ENCODE assay signal across 10 mouse cellular contexts in the genomic region with DNA sequence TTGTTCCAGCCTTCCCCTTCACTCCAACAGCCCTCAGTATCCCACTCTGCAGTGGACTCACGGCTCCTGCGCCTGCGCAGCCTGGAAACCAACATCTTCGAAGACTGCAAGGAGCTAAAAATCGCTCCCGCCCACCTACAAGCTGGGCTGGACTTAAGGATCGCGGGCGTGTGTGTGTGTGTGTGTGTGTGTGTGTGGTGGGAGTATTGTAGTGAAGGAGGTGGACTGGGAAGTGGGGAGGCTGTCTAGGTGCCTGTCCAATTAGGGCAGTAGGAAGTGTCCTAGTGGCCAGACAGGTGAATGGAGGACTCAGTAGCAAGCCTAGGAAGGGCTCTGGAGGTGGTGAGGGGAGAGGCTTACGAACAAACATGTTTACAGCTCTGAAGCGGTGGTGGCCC. TPM values are rescaled to one million over a fixed set of nuclear protein-coding genes. Genes with fewer than 3 reads are reported as not detected.
DNase-seq lines count a peak whose midpoint lies in the region; ATAC-seq and TF ChIP-seq lines count a peak whose summit lies in the region.
"Had no signal": no experiment of that assay in that cellular context is flagged by ENCODE, and none has a peak within 500 bp of the region (broad histone marks: within the 10 kb centered on the region; RNA-seq: fewer than 3 reads in every experiment).

No protein-coding gene starts in this region.

- intact Hi-C loops in heart, postnatal 10 days (cut with DNase I): no loop called here

- peak overlapping the region; percentile 63; the same call in 1 of the 2 replicates for H3K4me2 ChIP-seq in heart, embryonic 15.5 days
- H3K4me2 ChIP-seq in hindbrain, embryonic 12.5 days (replicated peaks): peak overlapping the region; percentile 67
- H3K4me2 ChIP-seq in liver, embryonic 13.5 days: peak overlapping the region; percentile 57; the same call in 1 of the 2 replicates
- no peak overlapping the region for H3K4me2 ChIP-seq in stomach, postnatal 0 days (replicated peaks; ENCODE audit: low read depth)

- TF ChIP-seq EP300 in stomach, postnatal 0 days (optimal IDR thresholded peaks at IDR 0.05): no peak

- H3K9me3 ChIP-seq in heart, embryonic 15.5 days (replicated peaks): no peaks in the 10 kb centered on the region
- no peaks in the 10 kb centered on the region for H3K9me3 ChIP-seq in hindbrain, embryonic 12.5 days (replicated peaks)
- no peaks in the 10 kb centered on the region for H3K9me3 ChIP-seq in liver, embryonic 13.5 days (replicated peaks)
- no peaks in the 10 kb centered on the region for H3K9me3 ChIP-seq in stomach, postnatal 0 days (ENCODE audit: control insufficient read depth, low read length)

- DNase-seq in heart, postnatal 10 days: no peak
- peak; percentile 79 for DNase-seq in cerebellum, adult 9-11 months
- DNase-seq in liver, embryonic 13.5 days: no peak
- no peak for DNase-seq in stomach, postnatal 0 days (ENCODE audit: low spot score)
- DNase-seq in adrenal gland, postnatal 10 days: no peak

- H3K27ac ChIP-seq in heart, embryonic 15.5 days: no peak overlapping the region
- H3K27ac ChIP-seq in hindbrain, embryonic 12.5 days: peak overlapping the region; percentile 37; the same call in 1 of the 2 replicates
- H3K27ac ChIP-seq in liver, embryonic 13.5 days: no peak overlapping the region
- H3K27ac ChIP-seq in stomach, postnatal 0 days (replicated peaks): no peak overlapping the region

- no peak overlapping the region for H3K9ac ChIP-seq in heart, embryonic 15.5 days
- H3K9ac ChIP-seq in hindbrain, embryonic 12.5 days: peak overlapping the region; percentile 64; the same call in 1 of the 2 replicates
- no peak overlapping the region for H3K9ac ChIP-seq in liver, embryonic 13.5 days
- H3K9ac ChIP-seq in stomach, postnatal 0 days (ENCODE audit: low read length): no peak overlapping the region

- 5% methylated on average over 11 of the region's 11 CpGs for WGBS in heart, embryonic 15.5 days
- WGBS in hindbrain, embryonic 12.5 days: 5% methylated on average over 11 of the region's 11 CpGs
- 11% methylated on average over 11 of the region's 11 CpGs for WGBS in liver, embryonic 13.5 days (ENCODE audit: insufficient replicate concordance)
- WGBS in stomach, postnatal 0 days: 10% methylated on average over 11 of the region's 11 CpGs

- H3K36me3 ChIP-seq in heart, embryonic 15.5 days: no peaks in the 10 kb centered on the region
- no peaks in the 10 kb centered on the region for H3K36me3 ChIP-seq in hindbrain, embryonic 12.5 days
- no peaks in the 10 kb centered on the region for H3K36me3 ChIP-seq in liver, embryonic 13.5 days
- no peaks in the 10 kb centered on the region for H3K36me3 ChIP-seq in stomach, postnatal 0 days (ENCODE audit: control insufficient read depth, insufficient read depth, low read length)

- TF ChIP-seq CTCF in stomach, postnatal 0 days (IDR thresholded peaks at IDR 0.05; ENCODE audit: low read depth): no peak

- ATAC-seq in heart, embryonic 15.5 days (replicated peaks; ENCODE audit: insufficient number of reproducible peaks, insufficient read depth, low FRiP score, low read depth): peak; percentile 29; the same call in 1 of the 2 replicates
- ATAC-seq in hindbrain, embryonic 12.5 days (ENCODE audit: low FRiP score): peak; percentile 49
- ATAC-seq in liver, embryonic 13.5 days (ENCODE audit: low read depth): 0 out of 2 replicates have a peak, but pooled peaks have one; percentile 14
- peak; percentile 44; the same call in 1 of the 2 replicates for ATAC-seq in stomach, postnatal 0 days (ENCODE audit: low FRiP score, low TSS enrichment)
- ATAC-seq in inflammation-experienced regulatory T-cells, adult 6 months: no peak

- H3K4me1 ChIP-seq in heart, embryonic 15.5 days (replicated peaks): peaks cover 15% of the 10 kb centered on the region
- H3K4me1 ChIP-seq in hindbrain, embryonic 12.5 days: peaks cover 27% of the 10 kb centered on the region
- H3K4me1 ChIP-seq in liver, embryonic 13.5 days (replicated peaks): peaks cover 24% of the 10 kb centered on the region
- H3K4me1 ChIP-seq in stomach, postnatal 0 days (replicated peaks; ENCODE audit: control insufficient read depth, insufficient read depth): no peaks in the 10 kb centered on the region

- peak overlapping the region; percentile 43 for H3K4me3 ChIP-seq in heart, embryonic 15.5 days
- H3K4me3 ChIP-seq in hindbrain, embryonic 12.5 days: peak overlapping the region; percentile 51
- H3K4me3 ChIP-seq in liver, embryonic 13.5 days (replicated peaks): peak overlapping the region; percentile 42; the same call in 1 of the 2 replicates
- peak overlapping the region; percentile 37; the same call in 1 of the 2 replicates for H3K4me3 ChIP-seq in stomach, postnatal 0 days (ENCODE audit: low read depth, low read length)

- peaks cover 75% of the 10 kb centered on the region for H3K27me3 ChIP-seq in heart, embryonic 15.5 days
- peaks cover 78% of the 10 kb centered on the region for H3K27me3 ChIP-seq in hindbrain, embryonic 12.5 days
- H3K27me3 ChIP-seq in liver, embryonic 13.5 days: peaks cover 91% of the 10 kb centered on the region
- peaks cover 15% of the 10 kb centered on the region; the same call in 1 of the 2 replicates for H3K27me3 ChIP-seq in stomach, postnatal 0 days (ENCODE audit: control insufficient read depth, insufficient read depth, low read length)

RNA-seq across cellular contexts. Expression of gene Rtbdn, which starts 1.6 kb away (rescaled TPM):
- polyA plus RNA-seq in heart, embryonic 15.5 days (2015; fragmentation: Nextera tagmentation; extraction: Ambion mirVana): 0.26 TPM in 1 of 2 replicates, not detected in the other
- not detected for total RNA-seq in heart, postnatal 10 days (2021)
- polyA plus RNA-seq in hindbrain, embryonic 12.5 days (2016; fragmentation: Nextera tagmentation; extraction: Ambion mirVana): 1.5 and 1.6 TPM in 2 replicates
- polyA plus RNA-seq in liver, embryonic 13.5 days (2015; fragmentation: Nextera tagmentation; extraction: Ambion mirVana): 0.33 and 0.56 TPM in 2 replicates
- polyA plus RNA-seq in stomach, postnatal 0 days (2015; fragmentation: Nextera tagmentation; extraction: Ambion mirVana): 0.05 and 0.13 TPM in 2 replicates
- under 1 TPM in 1 of 3 experiments, not detected in 2; 0.28 TPM for polyA plus RNA-seq in inflammation-experienced regulatory T-cells, adult 6 months (2017; shearing (Covaris generic))
- total RNA-seq in adrenal gland, postnatal 10 days (2021): under 1 TPM in 1 of 2 experiments, not detected in 1; 0.21 TPM
- polyA plus RNA-seq: spleen, adult 2 months had no signal

RNA-seq across cellular contexts. Expression of gene Mast1, which starts 8.1 kb away (rescaled TPM):
- polyA plus RNA-seq in heart, embryonic 15.5 days (2015; fragmentation: Nextera tagmentation; extraction: Ambion mirVana): 0.09 and 0.41 TPM in 2 replicates
- total RNA-seq in heart, postnatal 10 days (2021): under 1 TPM in 1 of 2 experiments, not detected in 1; 0.07 TPM
- polyA plus RNA-seq in hindbrain, embryonic 12.5 days (2016; fragmentation: Nextera tagmentation; extraction: Ambion mirVana): 36.8 and 37.9 TPM in 2 replicates
- 0.12 and 0.13 TPM in 2 replicates for polyA plus RNA-seq in liver, embryonic 13.5 days (2015; fragmentation: Nextera tagmentation; extraction: Ambion mirVana)
- polyA plus RNA-seq in stomach, postnatal 0 days (2015; fragmentation: Nextera tagmentation; extraction: Ambion mirVana): 0.87 and 1.1 TPM in 2 replicates
- polyA plus RNA-seq in inflammation-experienced regulatory T-cells, adult 6 months (2017; shearing (Covaris generic)): 1 to 10 TPM in 2 of 3 experiments, under 1 TPM in 1; 0.84 to 1.5 (median 1.1) TPM
- 1 to 10 TPM; 2.3 to 4.2 TPM for total RNA-seq in adrenal gland, postnatal 10 days (2021)
- polyA plus RNA-seq: heart, postnatal 0 days had no signal

RNA-seq across cellular contexts. Expression of gene Gm49661, which starts 24.0 kb away (rescaled TPM):
- polyA plus RNA-seq in heart, embryonic 15.5 days (2015; fragmentation: Nextera tagmentation; extraction: Ambion mirVana): not detected in 2 replicates
- 1 to 10 TPM in 1 of 2 experiments, not detected in 1; 1.6 TPM for total RNA-seq in heart, postnatal 10 days (2021)
- not detected in 2 replicates for polyA plus RNA-seq in hindbrain, embryonic 12.5 days (2016; fragmentation: Nextera tagmentation; extraction: Ambion mirVana)
- not detected in 2 replicates for polyA plus RNA-seq in liver, embryonic 13.5 days (2015; fragmentation: Nextera tagmentation; extraction: Ambion mirVana)
- not detected in 2 replicates for polyA plus RNA-seq in stomach, postnatal 0 days (2015; fragmentation: Nextera tagmentation; extraction: Ambion mirVana)
- polyA plus RNA-seq in inflammation-experienced regulatory T-cells, adult 6 months (2017; shearing (Covaris generic)): not detected
- total RNA-seq in adrenal gland, postnatal 10 days (2021): 1 to 10 TPM in 1 of 2 experiments, not detected in 1; 1.1 TPM
- polyA plus RNA-seq: heart, postnatal 0 days; spleen, adult 2 months had no signal

RNA-seq across cellular contexts. Expression of gene Prdx2, which starts 24.2 kb away (rescaled TPM):
- 596 and 644 TPM in 2 replicates for polyA plus RNA-seq in heart, embryonic 15.5 days (2015; fragmentation: Nextera tagmentation; extraction: Ambion mirVana)
- 100 to 1,000 TPM; 689 to 769 TPM for total RNA-seq in heart, postnatal 10 days (2021)
- 1,088 and 1,187 TPM in 2 replicates for polyA plus RNA-seq in hindbrain, embryonic 12.5 days (2016; fragmentation: Nextera tagmentation; extraction: Ambion mirVana)
- polyA plus RNA-seq in liver, embryonic 13.5 days (2015; fragmentation: Nextera tagmentation; extraction: Ambion mirVana): 1,982 and 2,114 TPM in 2 replicates
- 370 and 376 TPM in 2 replicates for polyA plus RNA-seq in stomach, postnatal 0 days (2015; fragmentation: Nextera tagmentation; extraction: Ambion mirVana)
- 100 to 1,000 TPM; 232 to 340 (median 290) TPM for polyA plus RNA-seq in inflammation-experienced regulatory T-cells, adult 6 months (2017; shearing (Covaris generic))
- 100 to 1,000 TPM; 477 to 503 TPM for total RNA-seq in adrenal gland, postnatal 10 days (2021)

RNA-seq across cellular contexts. Expression of gene Rnaseh2a, which starts 24.3 kb away (rescaled TPM):
- polyA plus RNA-seq in heart, embryonic 15.5 days (2015; fragmentation: Nextera tagmentation; extraction: Ambion mirVana): 62.9 and 83.7 TPM in 2 replicates
- total RNA-seq in heart, postnatal 10 days (2021): 10 to 100 TPM; 53.4 to 55.4 TPM
- 77.4 and 77.9 TPM in 2 replicates for polyA plus RNA-seq in hindbrain, embryonic 12.5 days (2016; fragmentation: Nextera tagmentation; extraction: Ambion mirVana)
- 130 TPM in 2 replicates for polyA plus RNA-seq in liver, embryonic 13.5 days (2015; fragmentation: Nextera tagmentation; extraction: Ambion mirVana)
- polyA plus RNA-seq in stomach, postnatal 0 days (2015; fragmentation: Nextera tagmentation; extraction: Ambion mirVana): 79.4 and 80.1 TPM in 2 replicates
- polyA plus RNA-seq in inflammation-experienced regulatory T-cells, adult 6 months (2017; shearing (Covaris generic)): 10 to 100 TPM; 57.0 to 88.9 (median 72.8) TPM
- 10 to 100 TPM; 88.6 to 91.7 TPM for total RNA-seq in adrenal gland, postnatal 10 days (2021)

Comparison
In these comparisons a context has a peak if more than half of its experiments do, and no peak if none do; other contexts are left out.
1. RNA of gene Mast1, which starts 8.1 kb away (polyA plus RNA-seq): 36.8 to 37.9 TPM in hindbrain, embryonic 12.5 days; 0.84 to 1.5 TPM in inflammation-experienced regulatory T-cells, adult 6 months, 0.87 to 1.1 TPM in stomach, postnatal 0 days, 0.12 to 0.13 TPM in liver, embryonic 13.5 days and 0.09 to 0.41 TPM in heart, embryonic 15.5 days; every median in the first group is over 10 times any median in the second.
2. Peak in every context shown above with its lines, with median percentiles within 50 percentile points of each other: H3K4me3 ChIP-seq.